Mouse (Mus musculus) CH12.LX (cell line): Measurements from ENCODE around the gene Col4a1. TPM values are rescaled to one million over a fixed set of nuclear protein-coding genes. Genes with fewer than 3 reads are reported as not detected.

ENCODE experiments used
- DNase-seq: peaks from one replicate; pipeline ENCODE4 v3.0.0-alpha.2; 2013; ENCODE audit errors: extremely low read depth
- H3K27ac ChIP-seq: 2 replicates; pipeline ENCODE4 v1.5.1; 2012; ENCODE audit warnings: low read depth, mild to moderate bottlenecking, control low read depth, moderate library complexity; ENCODE audit not compliant: insufficient read depth
- H3K27me3 ChIP-seq: replicated peaks from 2 replicates; pipeline ENCODE3; 2012; ENCODE audit warnings: inconsistent platforms
- H3K36me3 ChIP-seq, 2 experiments: replicated peaks in 1 of 2; 2 replicates each; pipeline versions ENCODE3 to v1.6.1; 2012; ENCODE audit warnings: inconsistent platforms in 1 of 2, low read length in 1 of 2, mild to moderate bottlenecking in 1 of 2, mixed read lengths in 1 of 2, moderate library complexity in 1 of 2; ENCODE audit not compliant: control insufficient read depth in 1 of 2, insufficient read depth in 1 of 2
- H3K4me1 ChIP-seq, 2 experiments: 2 replicates each; pipeline ENCODE4 v1.6.1; 2012; ENCODE audit warnings: inconsistent platforms in 1 of 2, moderate library complexity in 1 of 2; ENCODE audit not compliant: insufficient read depth in 2 of 2, control insufficient read depth in 1 of 2
- H3K4me2 ChIP-seq: 2 replicates; pipeline ENCODE4 v1.6.1; 2012; ENCODE audit warnings: low read depth, mild to moderate bottlenecking, control low read depth; ENCODE audit not compliant: poor library complexity, insufficient read depth, severe bottlenecking
- H3K4me3 ChIP-seq, 3 experiments: fragments of 150-350 bp in 1 of 3; sonication (generic) in 1 of 3; replicated peaks in 1 of 3; 2 replicates each; pipeline versions ENCODE3 to v1.5.1; 2011 to 2012; ENCODE audit warnings: low read depth in 2 of 3, low read length in 2 of 3, mild to moderate bottlenecking in 2 of 3, moderate library complexity in 2 of 3, control low read depth in 1 of 3, improper control_type of control experiment in 1 of 3, inconsistent platforms in 1 of 3, mixed read lengths in 1 of 3; ENCODE audit not compliant: poor library complexity in 1 of 3
- H3K79me2 ChIP-seq: replicated peaks from 2 replicates; pipeline ENCODE4 v1.6.1; 2012; ENCODE audit warnings: mild to moderate bottlenecking, moderate library complexity; ENCODE audit not compliant: control insufficient read depth, poor library complexity, insufficient read depth, severe bottlenecking; ENCODE audit errors: extremely low read depth
- H3K9ac ChIP-seq: 2 replicates; pipeline ENCODE4 v1.6.1; 2012; ENCODE audit warnings: low read depth, mild to moderate bottlenecking, control low read depth, moderate library complexity; ENCODE audit not compliant: insufficient read depth
- H3K9me3 ChIP-seq: replicated peaks from 2 replicates; pipeline ENCODE3; 2012; ENCODE audit warnings: low read length, inconsistent platforms, mixed read lengths
- CHD1 ChIP-seq: IDR thresholded peaks from 2 replicates; pipeline ENCODE4 v1.6.1; 2012; ENCODE audit warnings: low read depth, low read length, improper control_type of control experiment, inconsistent platforms
- E2F4 ChIP-seq: IDR thresholded peaks from 2 replicates; pipeline ENCODE4 v1.6.1; 2011; ENCODE audit warnings: low read depth, low read length, improper control_type of control experiment; ENCODE audit not compliant: insufficient replicate concordance
- ELF1 ChIP-seq: IDR thresholded peaks from 2 replicates; pipeline ENCODE4 v1.6.1; 2014; ENCODE audit warnings: low read depth, mild to moderate bottlenecking, inconsistent platforms, low read length, improper control_type of control experiment
- EP300 ChIP-seq: IDR thresholded peaks from 2 replicates; pipeline ENCODE4 v1.6.1; 2011; ENCODE audit warnings: low read length, improper control_type of control experiment
- GABPA ChIP-seq: IDR thresholded peaks from 2 replicates; pipeline ENCODE4 v1.6.1; 2012; ENCODE audit warnings: low read depth, low read length, improper control_type of control experiment, inconsistent platforms; ENCODE audit not compliant: insufficient replicate concordance
- HCFC1 ChIP-seq: IDR thresholded peaks from 2 replicates; pipeline ENCODE4 v1.6.1; 2012; ENCODE audit warnings: low read depth, mild to moderate bottlenecking, inconsistent platforms, low read length, improper control_type of control experiment
- JUN ChIP-seq: IDR thresholded peaks from 2 replicates; pipeline ENCODE4 v1.6.1; 2011; ENCODE audit warnings: low read depth, mild to moderate bottlenecking, low read length, improper control_type of control experiment, moderate library complexity; ENCODE audit not compliant: insufficient read depth
- MAZ ChIP-seq: IDR thresholded peaks from 2 replicates; pipeline ENCODE4 v1.6.1; 2012; ENCODE audit warnings: low read depth, mild to moderate bottlenecking, inconsistent platforms, low read length, improper control_type of control experiment, moderate library complexity
- MXI1 ChIP-seq: IDR thresholded peaks from 2 replicates; pipeline ENCODE4 v1.6.1; 2011; ENCODE audit warnings: mild to moderate bottlenecking, low read depth, low read length, improper control_type of control experiment
- MYC ChIP-seq: IDR thresholded peaks from 2 replicates; pipeline ENCODE4 v1.6.1; 2011; ENCODE audit warnings: low read depth, mild to moderate bottlenecking, improper control_type of control experiment, low read length
- PAX5 ChIP-seq: IDR thresholded peaks from 2 replicates; pipeline ENCODE4 v1.6.1; 2012; ENCODE audit warnings: low read length, inconsistent platforms, mixed read lengths
- POLR2AphosphoS2 ChIP-seq: IDR thresholded peaks from 2 replicates; pipeline ENCODE4 v1.6.1; 2011; ENCODE audit warnings: low read depth, low read length, improper control_type of control experiment
- RAD21 ChIP-seq: IDR thresholded peaks from 2 replicates; pipeline ENCODE4 v1.6.1; 2011; ENCODE audit warnings: low read depth, mild to moderate bottlenecking, low read length, improper control_type of control experiment, moderate library complexity
- SIN3A ChIP-seq: IDR thresholded peaks from 2 replicates; pipeline ENCODE4 v1.6.1; 2012; ENCODE audit warnings: low read length, improper control_type of control experiment, inconsistent platforms
- SMC3 ChIP-seq: IDR thresholded peaks from 2 replicates; pipeline ENCODE4 v1.6.1; 2011; ENCODE audit warnings: low read depth, low read length, improper control_type of control experiment
- TCF12 ChIP-seq: IDR thresholded peaks from 2 replicates; pipeline ENCODE4 v1.6.1; 2014; ENCODE audit warnings: low read depth, mild to moderate bottlenecking, inconsistent platforms, low read length, improper control_type of control experiment
- UBTF ChIP-seq: IDR thresholded peaks from 2 replicates; pipeline ENCODE4 v1.6.1; 2012; ENCODE audit warnings: low read depth, mild to moderate bottlenecking, inconsistent platforms, low read length, improper control_type of control experiment, moderate library complexity
- ZKSCAN1 ChIP-seq: IDR thresholded peaks from 2 replicates; pipeline ENCODE4 v1.6.1; 2012; ENCODE audit warnings: low read depth, inconsistent platforms, low read length, improper control_type of control experiment, borderline replicate concordance
- ZMIZ1 ChIP-seq: IDR thresholded peaks from 2 replicates; pipeline ENCODE4 v1.6.1; 2012; ENCODE audit warnings: low read depth, mild to moderate bottlenecking, inconsistent platforms, low read length, improper control_type of control experiment
- dilution Hi-C: fragments of 300-500 bp; cut with MboI; formaldehyde crosslinking; loops from 2 replicates; pipeline ENCODE4 v1.14.3; 2020; ENCODE audit warnings: low sequenced_read_pairs; ENCODE audit not compliant: extremely low pct_unique_long_range_greater_than_20kb, extremely low pct_ligation_motif_present
- in situ Hi-C: fragments of 300-500 bp; cut with MboI; formaldehyde crosslinking; loops from 3 replicates; pipeline ENCODE4 v1.14.3; 2019; ENCODE audit warnings: low sequenced_read_pairs, low pct_ligation_motif_present, low pct_unique_long_range_greater_than_20kb, mixed read lengths
- polyA plus RNA-seq: library from polyadenylated mRNA; unstranded; fragments of >175 nt; gene quantifications from 2 replicates; pipeline ENCODE4 v1.2.1, GENCODE M21; 2012; ENCODE audit warnings: low read depth; ENCODE audit not compliant: insufficient read length
- total RNA-seq, 2 experiments: library from RNA; depleted of rRNA; stranded (reverse); fragments of 300-350 nt in 1 of 2; fragments of >200 nt in 1 of 2; gene quantifications; 2 replicates each; pipeline ENCODE4 v1.2.3; 2012 to 2014

Col4a1 gene
- total and polyA plus RNA-seq, 3 experiments: 0.04 to 0.27 (median 0.13) TPM

GRCm38 (mm10) chr8:11257079-11258017 is 55.3 kb downstream of the Col4a1 start:
- no peak for DNase-seq
- Histone ChIP-seq H3K9me3 (no peaks in the 10 kb centered on the region), H3K4me3 (no peak overlapping the region), H3K4me1 (no peaks in the 10 kb centered on the region), H3K4me2 (no peak overlapping the region), H3K27ac (no peak overlapping the region), H3K9ac (no peak overlapping the region), H3K79me2 (no peaks in the 10 kb centered on the region), H3K27me3 (peaks cover 78% of the 10 kb centered on the region), H3K36me3 (no peaks in the 10 kb centered on the region)
- no peak for TF ChIP-seq EP300
- in situ Hi-C loops (no loop called here), dilution Hi-C loops (no loop called here)

GRCm38 (mm10) chr8:11256405-11256804 is 56.2 kb downstream of the Col4a1 start:
- in situ Hi-C loops: no loop called here
- no peak overlapping the region for H3K27ac ChIP-seq
- H3K36me3 ChIP-seq: no peaks in the 10 kb centered on the region
- H3K79me2 ChIP-seq: no peaks in the 10 kb centered on the region
- no peak overlapping the region for H3K4me3 ChIP-seq
- H3K9ac ChIP-seq: no peak overlapping the region
- dilution Hi-C loops: no loop called here
- H3K27me3 ChIP-seq: peaks cover 78% of the 10 kb centered on the region
- no peaks in the 10 kb centered on the region for H3K9me3 ChIP-seq
- H3K4me2 ChIP-seq: no peak overlapping the region
- DNase-seq: no peak
- H3K4me1 ChIP-seq: no peaks in the 10 kb centered on the region
- TF ChIP-seq ZKSCAN1 (no peak), ZMIZ1 (no peak), ELF1 (no peak), E2F4 (no peak)

GRCm38 (mm10) chr8:11255680-11256079 is 56.9 kb downstream of the Col4a1 start:
- Histone ChIP-seq H3K9me3 (no peaks in the 10 kb centered on the region), H3K4me1 (no peaks in the 10 kb centered on the region)
- in situ Hi-C loops: no loop called here

More at GRCm38 (mm10) chr8:11255680-11256079, 56.9 kb downstream of the Col4a1 start:
- TF ChIP-seq SMC3 (no peak), HCFC1 (no peak), EP300 (no peak), MYC (no peak), JUN (no peak), MXI1 (no peak), GABPA (no peak), ZMIZ1 (no peak), SIN3A (no peak), UBTF (no peak), CHD1 (no peak), POLR2AphosphoS2 (no peak), PAX5 (no peak), MAZ (no peak), TCF12 (no peak), RAD21 (no peak)
- H3K36me3 ChIP-seq: no peaks in the 10 kb centered on the region
- no peak overlapping the region for H3K4me3 ChIP-seq
- dilution Hi-C loops: no loop called here
- no peak for DNase-seq
- no peak overlapping the region for H3K4me2 ChIP-seq
- H3K27me3 ChIP-seq: peaks cover 77% of the 10 kb centered on the region
- no peak overlapping the region for H3K27ac ChIP-seq
- H3K79me2 ChIP-seq: no peaks in the 10 kb centered on the region
- no peak overlapping the region for H3K9ac ChIP-seq
